Mouse (Mus musculus) kidney, embryonic 16.5 days (tissue): ENCODE results near the gene Gpr107. TPM values are rescaled to one million over a fixed set of nuclear protein-coding genes. Genes with fewer than 3 reads are reported as not detected.
A peak's percentile ranks its signal among the peaks of the same experiment; 100 is the strongest.

ENCODE experiments used
- ATAC-seq: fragments of 200-750 bp; cut with Nextera tagmentation; 2 replicates; pipeline ENCODE4 v1.8.0; 2017; ENCODE audit warnings: moderate TSS enrichment; ENCODE audit not compliant: low FRiP score, low TSS enrichment
- H3K27ac ChIP-seq: fragments of 300-500 bp; sonication (generic); 2 replicates; pipeline ENCODE4 v1.5.1; 2014; ENCODE audit warnings: low read length
- H3K27me3 ChIP-seq: fragments of 300-500 bp; sonication (generic); 2 replicates; pipeline ENCODE4 v1.6.1; 2014; ENCODE audit warnings: low read length, control low read depth, mixed read lengths; ENCODE audit not compliant: insufficient read depth
- H3K36me3 ChIP-seq: fragments of 300-500 bp; sonication (generic); 2 replicates; pipeline ENCODE4 v1.6.1; 2014; ENCODE audit warnings: low read length, control low read depth, mixed read lengths; ENCODE audit not compliant: insufficient read depth
- H3K4me1 ChIP-seq: fragments of 300-500 bp; sonication (generic); 2 replicates; pipeline ENCODE4 v1.6.1; 2014; ENCODE audit warnings: low read length, control low read depth, mixed read lengths; ENCODE audit not compliant: insufficient read depth
- H3K4me2 ChIP-seq: fragments of 300-500 bp; sonication (generic); replicated peaks from 2 replicates; pipeline ENCODE4 v1.6.1; 2014; ENCODE audit warnings: low read depth, low read length
- H3K4me3 ChIP-seq: fragments of 300-500 bp; sonication (generic); 2 replicates; pipeline ENCODE4 v1.5.1; 2014; ENCODE audit warnings: mild to moderate bottlenecking, low read length
- H3K9ac ChIP-seq: fragments of 300-500 bp; sonication (generic); replicated peaks from 2 replicates; pipeline ENCODE4 v1.6.1; 2014; ENCODE audit warnings: low read length
- H3K9me3 ChIP-seq: fragments of 300-500 bp; sonication (generic); 2 replicates; pipeline ENCODE4 v1.6.1; 2016; ENCODE audit warnings: low read length, control low read depth
- WGBS: fragments of 180-500 bp; shearing (Covaris S2); extraction: QIAGEN DNeasy Blood & Tissue Kit; methylation state at CpG from one replicate; pipeline ENCODE4 v1.1.7; 2014; 5-methylcytosine and 5-hydroxymethylcytosine counted together
- polyA plus RNA-seq: library from polyadenylated mRNA; unstranded; fragments of >200 nt; fragmentation: Nextera tagmentation; extraction: Ambion mirVana; gene quantifications from 2 replicates; pipeline ENCODE4 v1.2.1, GENCODE M21; 2015

Gene Gpr107
- polyA plus RNA-seq, 1 experiment from 2014 or later = 38.3 TPM

- H3K4me3 ChIP-seq = no peak overlapping the region
Measured at GRCm38 (mm10) chr2:31260549-31260948, 108.4 kb downstream of the Gpr107 start.

DNA sequence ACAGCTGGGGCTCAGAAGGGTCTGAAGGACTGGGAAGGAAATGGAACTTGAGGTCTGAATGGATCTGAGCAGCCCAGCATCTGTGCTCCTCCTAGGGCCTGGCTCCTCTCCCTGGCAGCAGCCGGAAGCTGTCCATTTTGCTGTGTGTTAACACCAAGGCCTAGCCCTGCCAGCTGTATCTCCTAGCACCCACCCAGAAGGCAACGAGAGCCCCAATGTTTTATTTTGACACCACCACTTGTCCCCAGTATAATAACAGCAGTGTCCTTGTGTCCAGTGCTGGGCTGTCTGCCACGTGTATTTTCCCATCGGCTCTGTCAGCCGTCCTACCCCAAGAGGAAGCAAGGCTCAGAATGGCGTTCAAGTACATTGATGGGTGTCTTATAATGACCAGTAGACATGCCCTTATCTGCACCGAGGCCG is 110.9 kb downstream of the Gpr107 start:
- Histone ChIP-seq H3K4me1 (peaks cover 75% of the 10 kb centered on the region), H3K36me3 (no peaks in the 10 kb centered on the region), H3K9me3 (no peaks in the 10 kb centered on the region), H3K4me2 (no peak overlapping the region), H3K9ac (0 out of 2 replicates have a peak overlapping the region, but pooled peaks have one; percentile 4), H3K4me3 (no peak overlapping the region), H3K27me3 (no peaks in the 10 kb centered on the region), H3K27ac (peak overlapping the region; percentile 75)
- 64% methylated on average over 8 of the region's 8 CpGs for WGBS
- no peak for ATAC-seq

More at GRCm38 (mm10) chr2:31260549-31260948, 108.4 kb downstream of the Gpr107 start:
- WGBS = 75% methylated on average over 8 of the region's 8 CpGs
- Histone ChIP-seq H3K27me3 (no peaks in the 10 kb centered on the region), H3K27ac (peak overlapping the region; percentile 2; the same call in 1 of the 2 replicates), H3K9me3 (no peaks in the 10 kb centered on the region), H3K4me2 (no peak overlapping the region), H3K4me1 (peaks cover 76% of the 10 kb centered on the region), H3K36me3 (no peaks in the 10 kb centered on the region), H3K9ac (no peak overlapping the region)
- no peak for ATAC-seq

DNA sequence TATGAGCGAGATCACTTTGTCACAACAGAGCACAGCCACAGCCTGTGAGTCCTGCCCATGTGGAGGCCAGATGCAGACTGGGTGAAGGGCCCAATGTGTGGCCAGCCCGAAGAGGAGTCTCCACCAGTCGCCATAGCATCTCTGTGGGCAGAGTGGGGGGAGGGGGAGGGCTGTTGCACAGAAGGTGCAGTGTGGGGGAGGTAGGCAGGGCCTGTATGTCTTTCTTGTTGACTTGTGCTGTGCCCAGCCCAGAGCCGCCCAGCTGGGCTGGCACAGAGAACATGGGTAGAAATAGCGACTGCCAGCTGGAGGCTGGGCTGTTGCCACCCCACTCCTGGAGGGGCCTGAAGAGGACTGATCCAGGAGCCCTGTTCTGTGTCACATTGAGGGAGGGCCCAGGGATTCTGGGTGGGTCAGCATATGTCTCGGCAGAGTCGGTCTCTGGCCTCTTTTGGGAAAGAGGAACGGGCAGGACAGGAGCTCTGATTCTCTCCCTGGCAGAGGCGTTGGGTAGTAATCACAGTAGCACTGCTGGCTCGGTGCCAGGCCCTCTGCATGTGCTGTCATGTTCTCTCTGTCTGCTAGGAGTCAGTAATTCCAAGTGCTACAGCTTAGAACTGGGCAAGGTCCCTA is 111.7 kb downstream of the Gpr107 start:
- Histone ChIP-seq H3K4me2 (0 out of 2 replicates have a peak overlapping the region, but pooled peaks have one; percentile 4), H3K9ac (peak overlapping the region; percentile 44), H3K4me1 (peaks cover 75% of the 10 kb centered on the region), H3K4me3 (no peak overlapping the region), H3K36me3 (no peaks in the 10 kb centered on the region), H3K27ac (peak overlapping the region; percentile 75), H3K27me3 (no peaks in the 10 kb centered on the region), H3K9me3 (no peaks in the 10 kb centered on the region)
- 35% methylated on average over 10 of the region's 10 CpGs for WGBS
- no peak for ATAC-seq

DNA sequence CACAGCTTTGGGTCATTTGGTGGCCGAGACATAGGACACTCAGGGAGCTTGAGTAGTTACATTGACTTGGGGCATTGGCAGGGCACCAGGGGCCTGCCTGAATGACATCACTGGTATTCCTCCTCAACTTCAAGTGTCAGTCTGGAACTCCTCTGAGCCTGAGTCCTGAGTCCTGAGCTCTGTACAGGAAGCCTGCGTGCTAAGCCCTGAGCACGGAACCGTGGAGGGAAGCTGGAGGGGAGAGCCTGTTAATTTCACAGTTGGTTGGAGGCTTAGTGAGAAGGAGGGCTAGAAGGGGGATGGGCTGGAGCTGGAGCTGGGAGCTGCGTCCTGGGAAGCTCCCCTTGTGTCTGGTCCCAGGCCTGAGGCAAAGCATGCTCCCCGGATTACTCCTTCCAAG is 115.3 kb downstream of the Gpr107 start:
- peak overlapping the region; percentile 95 for H3K27ac ChIP-seq
- peaks cover 69% of the 10 kb centered on the region for H3K4me1 ChIP-seq

More for the DNA sequence above, 115.3 kb downstream of the Gpr107 start:
- peak overlapping the region; percentile 20; the same call in 1 of the 2 replicates for H3K9ac ChIP-seq
- H3K27me3 ChIP-seq = no peaks in the 10 kb centered on the region
- H3K36me3 ChIP-seq = 0 out of 2 replicates have a peak, but pooled peaks cover 4% of the 10 kb centered on the region
- H3K4me2 ChIP-seq = peak overlapping the region; percentile 30
- no peaks in the 10 kb centered on the region for H3K9me3 ChIP-seq
- H3K4me3 ChIP-seq = no peak overlapping the region
- 35% methylated on average over 6 of the region's 6 CpGs for WGBS
- ATAC-seq = peak; percentile 90

Other genes starting within 250 kb of the Gpr107 start
- 19.1 and 25.2 TPM in 2 replicates for gene Ptges, start 222.5 kb upstream of the Gpr107 start, polyA plus RNA-seq
- gene Tor1b, start 199.4 kb upstream of the Gpr107 start, polyA plus RNA-seq = 38.9 and 40.4 TPM in 2 replicates
- 80.3 and 83.9 TPM in 2 replicates for gene Tor1a, start 184.4 kb upstream of the Gpr107 start, polyA plus RNA-seq
- gene BC005624, start 170.1 kb upstream of the Gpr107 start, polyA plus RNA-seq = 63.0 and 64.0 TPM in 2 replicates
- 22.6 and 26.3 TPM in 2 replicates for gene Usp20, start 170.0 kb upstream of the Gpr107 start, polyA plus RNA-seq
- gene Fnbp1, start 10.3 kb upstream of the Gpr107 start, polyA plus RNA-seq = 19.4 and 24.3 TPM in 2 replicates
- 37.9 and 41.5 TPM in 2 replicates for gene Ncs1, start 93.5 kb downstream of the Gpr107 start, polyA plus RNA-seq
- gene Hmcn2, start 162.1 kb downstream of the Gpr107 start, polyA plus RNA-seq = 0.24 and 0.34 TPM in 2 replicates